In the genomic region with DNA sequence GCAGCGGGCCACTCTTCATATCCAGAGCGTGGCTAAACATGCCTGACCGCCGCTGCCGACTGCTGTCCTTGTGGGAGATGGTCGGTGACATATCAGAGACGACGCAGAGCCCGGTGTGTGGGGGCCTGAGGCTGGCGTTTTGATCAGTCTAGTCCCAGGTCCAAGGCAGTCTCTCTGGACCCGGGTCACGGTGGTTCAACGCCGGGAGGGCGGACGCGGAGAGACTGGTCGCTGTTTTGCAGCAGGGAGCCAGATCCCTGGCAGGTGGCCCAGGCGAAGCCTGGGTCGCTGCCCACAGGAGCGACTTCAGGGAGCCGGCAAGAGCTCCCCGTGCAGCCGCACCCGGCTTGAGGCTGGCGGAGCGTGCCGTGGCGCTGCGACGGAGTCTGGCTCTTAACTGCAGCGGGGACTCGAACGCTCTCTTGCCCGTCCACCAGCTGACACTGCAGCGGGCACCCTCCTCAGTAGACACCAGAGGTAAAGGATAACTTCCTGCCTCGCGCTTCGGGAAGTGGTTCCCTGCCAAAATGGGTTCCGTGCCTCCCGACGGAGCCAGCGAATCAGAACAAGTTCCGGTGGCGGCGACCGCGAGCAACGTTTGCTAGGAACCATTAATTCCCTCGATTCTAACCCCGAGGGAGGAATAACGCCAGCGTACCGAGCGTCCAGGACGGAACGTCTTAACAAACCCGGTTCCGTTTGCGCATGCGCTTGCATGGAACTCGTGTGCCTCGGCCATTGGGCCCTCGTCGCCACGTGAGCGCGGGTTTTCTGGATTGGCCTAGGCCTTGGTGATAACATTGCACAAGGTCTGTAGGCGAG, we compare ENCODE assay signal across 8 mouse cellular contexts. TPM values are rescaled to one million over a fixed set of nuclear protein-coding genes. Genes with fewer than 3 reads are reported as not detected.
DNase-seq lines count a peak whose midpoint lies in the region; ATAC-seq lines count a peak whose summit lies in the region.

A gene (minus strand): TSS at position 669 of the 822 bp plus-strand sequence.

- 0 out of 2 replicates have a peak, but pooled peaks cover 8% of the 10 kb centered on the region for H3K27me3 ChIP-seq in intestine, embryonic 14.5 days (replicated peaks; ENCODE audit: control insufficient read depth, insufficient read depth, low read length)

- intact Hi-C loops in left cerebral cortex, postnatal 14 days (cut with DNase I), result no loop called here

- H3K9ac ChIP-seq in intestine, embryonic 14.5 days (ENCODE audit: low read length), result peak within 1 kb of the TSS; percentile 69

- peaks cover 15% of the 10 kb centered on the region for H3K4me1 ChIP-seq in intestine, embryonic 14.5 days (replicated peaks; ENCODE audit: control insufficient read depth, insufficient read depth, low read length)

- peak within 1 kb of the TSS; percentile 77 for H3K27ac ChIP-seq in intestine, embryonic 14.5 days (ENCODE audit: low read depth)

- peak within 1 kb of the TSS; percentile 90 for H3K4me3 ChIP-seq in intestine, embryonic 14.5 days (ENCODE audit: low read depth, low read length)

- H3K36me3 ChIP-seq in intestine, embryonic 14.5 days (ENCODE audit: control insufficient read depth, insufficient read depth, low read length), result no peaks in the 10 kb centered on the region

- ATAC-seq in intestine, embryonic 14.5 days (replicated peaks; ENCODE audit: low FRiP score, low TSS enrichment, low read depth), result peak; percentile 98

- H3K4me2 ChIP-seq in intestine, embryonic 14.5 days (ENCODE audit: low read length), result peak within 1 kb of the TSS; percentile 87

- peak; percentile 97 to 98 for DNase-seq in adrenal gland, adult 18-20 months (ENCODE audit: low spot score in 2 of 2)
- peak; percentile 100 for DNase-seq in embryo, embryonic 11 days
- peak; percentile 96 for DNase-seq in gastrocnemius, postnatal 25 days
- peak; percentile 99 for DNase-seq in intestine, embryonic 14.5 days (ENCODE audit: low spot score)
- peak; percentile 100 for DNase-seq in left cerebral cortex, postnatal 14 days (ENCODE audit: low spot score in 2 of 2)
- DNase-seq in mesoderm, embryonic 11.5 days (ENCODE audit: low read depth, low spot score), result peak; percentile 100
- peak; percentile 98 for DNase-seq in right cerebral cortex, postnatal 36 days (ENCODE audit: low spot score in 2 of 2)
- peak; percentile 96 for DNase-seq in yolk sac, embryonic 10.5 days (ENCODE audit: low spot score)

- WGBS in intestine, embryonic 14.5 days, result under 1% methylated on average over 69 of the region's 69 CpGs

- no peaks in the 10 kb centered on the region for H3K9me3 ChIP-seq in intestine, embryonic 14.5 days (ENCODE audit: control insufficient read depth, low read length)

RNA-seq across cellular contexts. Expression of the gene that starts here (rescaled TPM):
- 10 to 100 TPM; 20.3 to 32.5 TPM for total RNA-seq in adrenal gland, adult 18-20 months (2021)
- 1 to 10 TPM; 5.2 to 6.3 TPM for total RNA-seq in gastrocnemius, postnatal 25 days (2021)
- polyA plus RNA-seq in intestine, embryonic 14.5 days (2014; fragmentation: Nextera tagmentation; extraction: Ambion mirVana), result 17.6 and 18.5 TPM in 2 replicates
- 10 to 100 TPM; 26.4 to 27.1 TPM for total RNA-seq in left cerebral cortex, postnatal 14 days (2021)

Comparison
In these comparisons a context has a peak if more than half of its experiments do, and no peak if none do; other contexts are left out.
1. Peak in every context shown above with its lines: DNase-seq, ATAC-seq, H3K4me3 ChIP-seq and H3K27ac ChIP-seq.